Mouse (Mus musculus) small intestine, adult 2 months (tissue): ENCODE measurements at regions not wholly inside any gene's neighbourhood (a gene's known extent, or its start where the extent isn't known, plus 50 kb on each side); places are given as distances from the start of the nearest gene placed in this dataset.

Experiments used
- H3K27ac ChIP-seq: fragments of 200-500 bp; 2 replicates; pipeline ENCODE4 v1.5.1; 2012; ENCODE audit warnings: low read depth, low read length, control low read depth, inconsistent platforms; ENCODE audit not compliant: insufficient read depth
- H3K27me3 ChIP-seq: fragments of 200-500 bp; 2 replicates; pipeline ENCODE4 v1.6.1; 2012; ENCODE audit warnings: mild to moderate bottlenecking, moderate library complexity, low read length, inconsistent platforms; ENCODE audit not compliant: control insufficient read depth, insufficient read depth
- H3K36me3 ChIP-seq: fragments of 200-500 bp; 2 replicates; pipeline ENCODE4 v1.6.1; 2012; ENCODE audit warnings: mild to moderate bottlenecking, low read length, control low read depth, inconsistent platforms; ENCODE audit not compliant: control insufficient read depth, insufficient read depth
- H3K4me1 ChIP-seq: fragments of 200-500 bp; 2 replicates; pipeline ENCODE4 v1.6.1; 2012; ENCODE audit warnings: low read length, inconsistent platforms, mixed read lengths; ENCODE audit not compliant: control insufficient read depth, insufficient read depth, insufficient read length
- H3K4me3 ChIP-seq: fragments of 200-500 bp; 2 replicates; pipeline ENCODE4 v1.5.1; 2012; ENCODE audit warnings: low read depth, mild to moderate bottlenecking, control low read depth, inconsistent platforms, low read length, moderate library complexity
- CTCF ChIP-seq: fragments of 200-500 bp; IDR thresholded peaks from 2 replicates; pipeline ENCODE4 v1.5.1; 2012; ENCODE audit warnings: low read depth, mild to moderate bottlenecking, control low read depth, inconsistent platforms, low read length, moderate library complexity, mixed read lengths; ENCODE audit not compliant: insufficient replicate concordance, insufficient read length; ENCODE audit errors: extremely low read depth
- POLR2A ChIP-seq: fragments of 200-500 bp; IDR thresholded peaks from 2 replicates; pipeline ENCODE4 v1.6.1; 2012; ENCODE audit warnings: low read depth, mild to moderate bottlenecking, control low read depth, inconsistent platforms, low read length, moderate library complexity
- WGBS: fragments of 180-500 bp; shearing (Covaris S2); methylation state at CpG from one replicate; pipeline ENCODE4 v1.1.7; 2018; 5-methylcytosine and 5-hydroxymethylcytosine counted together

DNA sequence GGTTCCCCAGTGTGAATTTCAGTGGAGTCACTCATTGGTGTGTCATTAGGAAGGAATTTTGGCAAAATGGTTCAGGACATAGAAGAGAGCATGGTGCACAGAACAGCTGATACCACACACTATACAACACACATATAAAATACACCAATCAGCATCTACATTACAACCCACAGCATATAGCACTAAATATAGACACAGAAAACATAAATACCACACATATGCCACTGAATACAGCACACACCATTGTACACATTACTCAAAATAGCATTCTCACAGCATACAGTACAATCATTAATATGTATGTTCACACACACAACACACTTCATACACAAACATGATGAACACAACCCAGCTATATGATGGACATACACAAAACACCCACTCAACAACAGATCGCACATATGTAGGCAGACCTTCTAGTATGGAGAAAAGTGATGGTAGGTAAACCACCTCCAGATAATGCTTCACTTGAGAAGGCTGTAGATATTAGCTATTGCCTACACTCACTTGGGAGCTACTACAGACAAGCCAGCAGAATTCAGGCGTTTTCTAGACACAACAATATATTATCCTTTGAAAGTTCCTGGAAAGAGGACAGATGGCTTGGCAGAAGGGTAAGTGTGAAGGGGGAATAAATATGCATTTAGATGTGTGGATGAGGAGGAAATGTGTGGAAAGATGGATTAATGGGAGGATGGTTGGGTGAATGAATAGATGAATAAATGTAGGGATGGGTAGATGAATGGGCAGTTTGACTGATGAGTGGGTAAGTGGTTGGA lies 71.6 kb upstream of the Zmat1 start:
- Histone ChIP-seq H3K36me3 (no peaks in the 10 kb centered on the region), H3K4me3 (no peak overlapping the region), H3K27ac (no peak overlapping the region), H3K27me3 (no peaks in the 10 kb centered on the region), H3K4me1 (no peaks in the 10 kb centered on the region)
- TF ChIP-seq CTCF (no peak), POLR2A (no peak)
- 76% methylated on average over 2 of the region's 2 CpGs for WGBS

- 63% methylated on average over 2 of the region's 2 CpGs for WGBS
- H3K27ac ChIP-seq: no peak overlapping the region
- TF ChIP-seq CTCF (no peak), POLR2A (no peak)
- no peak overlapping the region for H3K4me3 ChIP-seq
- H3K4me1 ChIP-seq: no peaks in the 10 kb centered on the region
- no peaks in the 10 kb centered on the region for H3K36me3 ChIP-seq
- H3K27me3 ChIP-seq: no peaks in the 10 kb centered on the region
Observed at GRCm38 (mm10) chrX:135079388-135079787, 70.4 kb upstream of the Zmat1 start.

DNA sequence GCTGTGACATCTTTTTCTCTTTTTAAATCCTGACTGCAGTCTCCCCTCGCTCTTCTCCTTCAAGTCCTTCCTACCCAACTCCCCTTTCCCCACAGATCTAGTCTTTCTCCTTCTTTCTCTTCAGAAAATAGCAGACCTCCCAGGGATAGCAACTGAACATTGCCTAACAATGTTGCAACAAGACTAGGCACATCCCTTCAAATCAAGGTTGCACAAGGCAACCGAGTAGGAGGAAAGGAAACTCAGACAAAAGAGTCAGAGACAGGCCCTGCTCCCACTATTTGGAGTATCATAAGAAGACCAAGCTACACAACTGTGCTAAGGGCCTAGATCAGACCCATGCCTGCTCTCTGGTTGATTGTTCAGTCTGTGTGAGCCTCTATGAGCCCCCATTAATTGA lies 66.9 kb upstream of the Zmat1 start:
- no peaks in the 10 kb centered on the region for H3K4me1 ChIP-seq
- 71% methylated on average over 2 of the region's 2 CpGs for WGBS
- no peak overlapping the region for H3K27ac ChIP-seq
- H3K4me3 ChIP-seq: no peak overlapping the region
- no peaks in the 10 kb centered on the region for H3K27me3 ChIP-seq
- no peaks in the 10 kb centered on the region for H3K36me3 ChIP-seq
- TF ChIP-seq CTCF: no peak
- no peak for TF ChIP-seq POLR2A

DNA sequence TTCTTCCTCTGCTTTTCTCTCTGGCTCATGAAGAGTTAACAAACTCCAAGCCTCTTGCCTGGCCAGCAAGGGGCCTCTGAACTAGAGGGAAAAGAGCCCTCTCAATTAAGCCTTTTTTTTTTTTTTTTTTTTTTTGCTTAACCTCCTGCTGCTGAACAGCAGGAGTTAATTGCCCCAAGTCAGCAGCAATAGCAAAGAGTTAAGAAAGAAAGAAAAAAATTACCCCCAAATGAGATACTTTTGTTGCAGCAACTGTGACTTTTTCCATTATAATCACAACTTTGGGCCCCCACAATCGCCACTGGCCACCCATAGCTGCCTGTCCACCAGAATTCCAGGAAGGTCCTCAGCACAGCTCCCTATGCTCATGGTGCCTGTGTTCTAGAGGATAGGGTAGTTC lies 60.4 kb upstream of the Zmat1 start:
- TF ChIP-seq POLR2A: no peak
- no peak for TF ChIP-seq CTCF
- no peaks in the 10 kb centered on the region for H3K36me3 ChIP-seq
- 30% methylated on average over 1 of the region's 1 CpGs for WGBS
- H3K4me3 ChIP-seq: no peak overlapping the region
- no peaks in the 10 kb centered on the region for H3K4me1 ChIP-seq
- H3K27me3 ChIP-seq: no peaks in the 10 kb centered on the region
- no peak overlapping the region for H3K27ac ChIP-seq

- Histone ChIP-seq H3K4me1 (no peaks in the 10 kb centered on the region), H3K27me3 (no peaks in the 10 kb centered on the region), H3K27ac (no peak overlapping the region), H3K36me3 (no peaks in the 10 kb centered on the region), H3K4me3 (no peak overlapping the region)
- WGBS: 72% methylated on average over 3 of the region's 3 CpGs
- TF ChIP-seq POLR2A: no peak
Observed at GRCm38 (mm10) chrX:135060184-135060583, 51.2 kb upstream of the Zmat1 start.

DNA sequence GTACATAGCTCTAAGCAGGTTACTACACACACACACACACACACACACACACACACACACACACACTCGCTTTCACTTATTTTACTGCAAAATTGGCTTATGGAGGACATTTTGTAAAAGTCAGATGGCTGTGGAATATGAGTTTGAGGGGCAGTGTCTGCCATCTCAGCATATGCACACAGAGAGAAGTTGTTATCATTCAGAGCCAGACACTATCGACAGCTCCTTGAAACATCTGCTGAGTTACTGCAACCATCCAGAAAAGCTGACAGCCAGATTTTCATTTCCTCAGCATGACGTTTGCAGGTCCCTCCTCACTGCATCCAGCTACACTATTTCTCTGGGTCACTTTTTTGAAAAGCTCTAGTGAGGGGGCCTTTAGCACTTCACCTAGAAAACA lies 49.9 kb upstream of the Zmat1 start:
- no peaks in the 10 kb centered on the region for H3K4me1 ChIP-seq
- TF ChIP-seq CTCF: no peak
- TF ChIP-seq POLR2A: no peak
- no peaks in the 10 kb centered on the region for H3K27me3 ChIP-seq
- H3K4me3 ChIP-seq: no peak overlapping the region
- no peaks in the 10 kb centered on the region for H3K36me3 ChIP-seq
- H3K27ac ChIP-seq: no peak overlapping the region
- WGBS: 53% methylated on average over 3 of the region's 3 CpGs
